Mouse (Mus musculus): ENCODE results near the gene Gpr45. TPM values are rescaled to one million over a fixed set of nuclear protein-coding genes. Genes with fewer than 3 reads are reported as not detected.
A peak's percentile ranks its signal among the peaks of the same experiment; 100 is the strongest.
"Not testable (repeated sequence)": the region's sequence is repeated elsewhere in the genome, so short reads cannot be mapped to it uniquely, and the experiment has no call there.

Gene Gpr45
- total RNA-seq (2021): 1 to 10 TPM in 1 of 2 experiments, under 1 TPM in 1; 0.81 to 1.4 TPM

- DNase-seq: peak; percentile 32
Measured at GRCm38 (mm10) chr1:42952734-42953481, at the start of gene Gpr45. Gpr45 (plus strand) TSS chr1:42952872.

GRCm38 (mm10) chr1:42905148-42905547 lies 47.5 kb upstream of the Gpr45 start:
- no peak for DNase-seq

- DNase-seq: no peak
Measured at GRCm38 (mm10) chr1:42906696-42907095, 46.0 kb upstream of the Gpr45 start.

- no peak for DNase-seq
Measured at GRCm38 (mm10) chr1:42907153-42907552, 45.5 kb upstream of the Gpr45 start.

- DNase-seq: no peak
Measured at GRCm38 (mm10) chr1:42915062-42915461, 37.6 kb upstream of the Gpr45 start.

- no peak for DNase-seq
Measured at GRCm38 (mm10) chr1:42916719-42917118, 36.0 kb upstream of the Gpr45 start.

GRCm38 (mm10) chr1:42917908-42918307 lies 34.8 kb upstream of the Gpr45 start:
- no peak for DNase-seq

GRCm38 (mm10) chr1:42923924-42924323 lies 28.7 kb upstream of the Gpr45 start:
- no peak for DNase-seq

- no peak for DNase-seq
Measured at GRCm38 (mm10) chr1:42933613-42934012, 19.1 kb upstream of the Gpr45 start.

- DNase-seq: no peak
Measured at GRCm38 (mm10) chr1:42948486-42948885, 4.2 kb upstream of the Gpr45 start.

GRCm38 (mm10) chr1:42953482-42953822 lies 780 bp downstream of the Gpr45 start:
- no peak for DNase-seq

- DNase-seq: no peak
Measured at GRCm38 (mm10) chr1:42956828-42957227, 4.2 kb downstream of the Gpr45 start.

GRCm38 (mm10) chr1:42983082-42983771 lies 30.6 kb downstream of the Gpr45 start:
- DNase-seq: no peak

- DNase-seq: no peak
Measured at GRCm38 (mm10) chr1:42984119-42984518, 31.4 kb downstream of the Gpr45 start.

GRCm38 (mm10) chr1:42988996-42989395 lies 36.3 kb downstream of the Gpr45 start:
- DNase-seq: no peak

- no peak for DNase-seq
Measured at GRCm38 (mm10) chr1:43006051-43006514, 53.4 kb downstream of the Gpr45 start.

- DNase-seq: no peak
Measured at GRCm38 (mm10) chr1:43006524-43006923, 53.9 kb downstream of the Gpr45 start.

- no peak for DNase-seq
Measured at GRCm38 (mm10) chr1:43010461-43010860, 57.8 kb downstream of the Gpr45 start.

- not testable (repeated sequence) for DNase-seq
Measured at GRCm38 (mm10) chr1:43015153-43015685, 62.5 kb downstream of the Gpr45 start.

- no peak for DNase-seq
Measured at GRCm38 (mm10) chr1:43036014-43036413, 83.3 kb downstream of the Gpr45 start.

GRCm38 (mm10) chr1:43042271-43042670 lies 89.6 kb downstream of the Gpr45 start:
- DNase-seq: no peak

- DNase-seq: no peak
Measured at GRCm38 (mm10) chr1:43045204-43045982, 92.7 kb downstream of the Gpr45 start.

GRCm38 (mm10) chr1:43046990-43047389 lies 94.3 kb downstream of the Gpr45 start:
- DNase-seq: no peak

All from heart, postnatal 4 days (tissue).